Mouse (Mus musculus): ENCODE data around the gene Sell.

Sell gene

DNA sequence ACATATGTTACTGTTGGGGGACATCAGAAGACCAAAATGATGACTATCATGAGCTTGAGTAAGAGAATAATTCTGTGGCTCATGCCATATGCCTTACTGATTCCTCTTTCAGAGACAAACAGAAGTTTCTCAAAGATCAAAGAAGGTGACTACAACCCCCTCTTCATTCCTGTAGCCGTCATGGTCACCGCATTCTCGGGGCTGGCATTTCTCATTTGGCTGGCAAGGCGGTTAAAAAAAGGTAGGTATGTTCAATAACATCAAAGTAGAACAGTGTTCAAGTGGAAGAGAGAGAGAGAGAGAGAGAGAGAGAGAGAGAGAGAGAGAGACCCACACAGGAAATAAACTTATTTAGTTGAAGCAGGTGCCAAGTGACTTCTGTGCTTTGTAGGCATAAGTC lies 10.2 kb downstream of the Sell start:
- in situ Hi-C loops (cut with MboI; ENCODE audit: low pct_unique_long_range_greater_than_20kb in 1 of 2, low sequenced_read_pairs in 2 of 2, unreplicated experiment in 1 of 2): no loop called here

- in situ Hi-C loops (cut with MboI; ENCODE audit: low pct_unique_long_range_greater_than_20kb in 1 of 2, low sequenced_read_pairs in 2 of 2, unreplicated experiment in 1 of 2): no loop called here
Measured at GRCm38 (mm10) chr1:164073091-164073490, 11.3 kb downstream of the Sell start.

DNA sequence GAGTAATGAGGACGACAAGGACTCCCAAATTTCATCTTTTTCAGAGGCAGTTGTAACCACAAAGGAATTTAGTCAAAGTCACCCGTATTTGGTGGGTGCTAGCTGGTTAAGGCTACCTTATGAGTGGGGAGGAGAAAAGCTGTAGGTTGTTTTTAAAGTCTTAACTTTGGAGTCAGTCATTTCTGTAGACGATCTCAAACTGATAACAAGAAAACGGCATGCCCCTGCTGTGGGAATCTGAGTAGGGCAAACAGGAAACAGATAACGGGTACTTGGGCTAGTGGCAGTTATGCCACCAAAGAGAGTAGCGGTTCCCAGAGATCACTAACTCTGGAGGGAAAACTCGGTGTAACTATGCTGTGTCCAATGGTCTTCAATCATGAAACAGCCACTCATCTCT lies 12.0 kb downstream of the Sell start:
- in situ Hi-C loops (cut with MboI; ENCODE audit: low pct_unique_long_range_greater_than_20kb in 1 of 2, low sequenced_read_pairs in 2 of 2, unreplicated experiment in 1 of 2): no loop called here

GRCm38 (mm10) chr1:164074606-164075140 lies 12.9 kb downstream of the Sell start:
- in situ Hi-C loops (cut with MboI; ENCODE audit: low pct_unique_long_range_greater_than_20kb in 1 of 2, low sequenced_read_pairs in 2 of 2, unreplicated experiment in 1 of 2): no loop called here

DNA sequence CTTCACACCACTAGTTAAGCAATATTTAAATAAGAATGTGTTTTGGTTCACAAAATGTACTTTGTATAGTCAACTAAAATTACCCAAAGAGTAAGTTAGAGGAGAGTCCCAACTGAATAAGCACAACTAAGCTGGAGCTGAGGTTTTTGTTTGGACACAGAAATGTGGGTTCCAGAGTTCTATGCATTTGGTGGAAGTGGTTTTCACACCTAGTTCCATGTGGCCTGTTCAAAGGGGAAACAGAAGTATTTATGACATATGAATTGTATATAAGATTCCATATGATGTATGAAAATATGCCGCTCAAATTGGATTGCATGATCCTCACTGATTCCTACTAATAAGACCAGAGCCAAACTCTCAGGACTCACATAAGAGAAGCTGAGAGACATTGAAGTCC lies 13.6 kb downstream of the Sell start:
- in situ Hi-C loops (cut with MboI; ENCODE audit: low pct_unique_long_range_greater_than_20kb in 1 of 2, low sequenced_read_pairs in 2 of 2, unreplicated experiment in 1 of 2): no loop called here

- in situ Hi-C loops (cut with MboI; ENCODE audit: low pct_unique_long_range_greater_than_20kb in 1 of 2, low sequenced_read_pairs in 2 of 2, unreplicated experiment in 1 of 2): no loop called here
Measured at GRCm38 (mm10) chr1:164076441-164076840, 14.7 kb downstream of the Sell start.

GRCm38 (mm10) chr1:164077031-164077430 lies 15.2 kb downstream of the Sell start:
- in situ Hi-C loops (cut with MboI; ENCODE audit: low pct_unique_long_range_greater_than_20kb in 1 of 2, low sequenced_read_pairs in 2 of 2, unreplicated experiment in 1 of 2): no loop called here

GRCm38 (mm10) chr1:164078323-164078741 lies 16.6 kb downstream of the Sell start:
- in situ Hi-C loops (cut with MboI; ENCODE audit: low pct_unique_long_range_greater_than_20kb in 1 of 2, low sequenced_read_pairs in 2 of 2, unreplicated experiment in 1 of 2): no loop called here

DNA sequence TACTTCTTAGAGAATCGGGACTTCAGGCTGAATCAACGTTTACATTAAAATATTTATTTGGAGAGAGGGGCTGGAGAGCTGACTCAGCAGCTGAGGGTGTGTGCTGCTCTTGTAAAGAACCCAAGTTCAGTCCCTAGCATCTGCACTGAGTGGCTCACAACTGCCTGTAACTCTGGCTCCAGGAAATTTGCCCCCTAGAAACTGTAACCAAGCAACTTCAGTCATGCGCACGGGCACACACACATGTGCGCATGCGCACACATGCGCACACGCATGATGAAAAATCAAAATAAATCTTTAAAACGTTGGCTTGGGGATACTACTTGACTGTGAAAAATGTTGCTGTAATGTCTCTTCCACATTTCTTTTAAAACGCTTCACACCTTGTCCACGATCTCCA lies 17.3 kb downstream of the Sell start:
- in situ Hi-C loops (cut with MboI; ENCODE audit: low pct_unique_long_range_greater_than_20kb in 1 of 2, low sequenced_read_pairs in 2 of 2, unreplicated experiment in 1 of 2): no loop called here

GRCm38 (mm10) chr1:164083046-164083445 lies 21.3 kb downstream of the Sell start:
- in situ Hi-C loops (cut with MboI; ENCODE audit: low pct_unique_long_range_greater_than_20kb in 1 of 2, low sequenced_read_pairs in 2 of 2, unreplicated experiment in 1 of 2): no loop called here

DNA sequence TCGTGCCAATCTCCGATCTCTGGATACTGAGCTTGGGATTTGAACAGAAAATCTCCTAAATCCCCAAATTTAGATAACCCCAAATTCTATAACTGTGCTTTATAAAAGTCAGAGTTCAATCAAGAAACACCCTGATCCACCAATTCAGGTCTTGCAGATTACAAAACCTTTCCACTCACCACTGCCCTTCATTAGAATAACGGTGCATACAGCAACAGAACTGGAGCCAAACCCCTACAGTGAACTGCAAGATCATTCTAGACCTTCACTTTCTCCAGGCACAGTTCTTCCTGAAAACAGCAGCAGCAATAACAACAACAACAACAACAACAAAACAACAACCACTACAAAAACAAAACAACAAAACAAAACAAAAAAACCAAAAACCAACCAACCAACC lies 25.0 kb downstream of the Sell start:
- in situ Hi-C loops (cut with MboI; ENCODE audit: low pct_unique_long_range_greater_than_20kb in 1 of 2, low sequenced_read_pairs in 2 of 2, unreplicated experiment in 1 of 2): no loop called here

DNA sequence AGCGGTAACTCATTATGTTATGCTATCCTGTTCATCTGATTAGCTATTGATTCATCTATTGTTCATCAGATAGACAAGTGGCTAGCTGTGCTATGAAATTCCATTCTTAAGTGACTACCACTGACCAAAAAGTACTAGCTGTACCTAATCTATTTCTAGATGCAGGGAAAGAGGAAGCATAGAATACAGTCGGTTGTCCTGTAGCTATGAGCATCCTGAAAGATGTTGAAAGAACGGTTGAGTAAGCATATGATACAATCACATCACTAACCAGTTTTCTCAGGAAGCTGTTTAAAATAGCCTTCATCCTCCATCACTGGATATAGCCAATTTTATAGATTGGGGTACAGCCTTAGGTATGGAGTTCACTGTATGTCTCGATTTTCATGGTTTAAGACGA lies 26.1 kb downstream of the Sell start:
- in situ Hi-C loops (cut with MboI; ENCODE audit: low pct_unique_long_range_greater_than_20kb in 1 of 2, low sequenced_read_pairs in 2 of 2, unreplicated experiment in 1 of 2): no loop called here

- in situ Hi-C loops (cut with MboI; ENCODE audit: low pct_unique_long_range_greater_than_20kb in 1 of 2, low sequenced_read_pairs in 2 of 2, unreplicated experiment in 1 of 2): no loop called here
Measured at GRCm38 (mm10) chr1:164096780-164097179, 35.0 kb downstream of the Sell start.

GRCm38 (mm10) chr1:164097911-164098310 lies 36.1 kb downstream of the Sell start:
- in situ Hi-C loops (cut with MboI; ENCODE audit: low pct_unique_long_range_greater_than_20kb in 1 of 2, low sequenced_read_pairs in 2 of 2, unreplicated experiment in 1 of 2): no loop called here

GRCm38 (mm10) chr1:164098372-164098771 lies 36.6 kb downstream of the Sell start:
- in situ Hi-C loops (cut with MboI; ENCODE audit: low pct_unique_long_range_greater_than_20kb in 1 of 2, low sequenced_read_pairs in 2 of 2, unreplicated experiment in 1 of 2): no loop called here

DNA sequence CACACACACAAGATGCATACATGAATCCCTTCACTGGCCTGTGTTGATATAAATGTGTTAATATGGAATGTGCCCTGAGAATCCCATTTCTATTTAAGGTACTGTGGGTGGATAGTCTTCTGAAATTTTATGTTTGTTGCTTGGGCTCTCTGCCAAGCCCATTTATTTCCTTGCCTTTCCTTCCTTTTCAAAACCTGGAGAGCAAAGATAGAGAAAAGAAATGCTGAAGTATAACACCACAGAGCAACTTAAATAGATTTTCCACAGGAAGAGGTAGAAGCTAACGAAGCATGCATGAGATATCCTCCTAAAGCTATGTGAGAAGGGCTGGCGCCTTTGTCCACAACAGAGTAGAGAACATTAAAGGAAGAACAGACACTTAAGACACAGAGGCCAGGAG lies 48.0 kb downstream of the Sell start:
- in situ Hi-C loops (cut with MboI; ENCODE audit: low pct_unique_long_range_greater_than_20kb in 1 of 2, low sequenced_read_pairs in 2 of 2, unreplicated experiment in 1 of 2): no loop called here

DNA sequence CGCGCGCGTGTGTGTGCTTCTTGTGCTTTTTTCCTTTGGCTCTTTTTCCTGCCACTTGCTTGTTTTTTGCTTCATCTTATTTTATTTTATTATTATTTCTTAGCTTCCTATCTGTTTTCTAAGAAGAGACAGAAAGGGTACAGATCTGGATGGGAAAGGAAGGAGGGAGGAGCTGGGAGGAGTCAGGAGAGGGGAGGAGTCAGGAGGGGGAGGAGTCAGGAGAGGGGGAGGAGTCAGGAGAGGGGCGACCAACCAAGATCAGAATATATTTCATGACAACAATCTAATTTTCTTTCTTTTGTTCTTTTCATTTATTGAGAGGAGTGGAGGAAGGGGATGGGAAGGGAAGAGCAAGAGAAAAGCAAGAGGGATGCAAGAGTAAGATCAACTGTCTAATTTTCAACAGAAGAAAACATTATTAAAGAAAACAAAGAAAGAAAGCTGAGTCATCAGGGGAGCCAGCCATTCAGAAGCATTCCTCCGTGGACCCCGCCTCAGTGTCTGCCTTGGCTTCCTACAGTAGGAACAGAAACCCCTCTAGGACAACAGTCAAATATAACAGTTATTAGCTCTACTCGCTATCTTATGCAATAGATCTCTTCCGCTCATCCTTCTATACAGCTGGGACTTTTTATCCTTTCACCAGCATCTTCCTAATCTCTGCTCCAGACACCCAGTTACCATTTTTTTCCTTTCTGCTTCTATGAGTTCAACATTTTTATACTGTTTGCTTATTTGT lies 49.0 kb downstream of the Sell start:
- in situ Hi-C loops (cut with MboI; ENCODE audit: low pct_unique_long_range_greater_than_20kb in 1 of 2, low sequenced_read_pairs in 2 of 2, unreplicated experiment in 1 of 2): no loop called here

GRCm38 (mm10) chr1:164114280-164114679 lies 52.5 kb downstream of the Sell start:
- in situ Hi-C loops (cut with MboI; ENCODE audit: low pct_unique_long_range_greater_than_20kb in 1 of 2, low sequenced_read_pairs in 2 of 2, unreplicated experiment in 1 of 2): no loop called here

DNA sequence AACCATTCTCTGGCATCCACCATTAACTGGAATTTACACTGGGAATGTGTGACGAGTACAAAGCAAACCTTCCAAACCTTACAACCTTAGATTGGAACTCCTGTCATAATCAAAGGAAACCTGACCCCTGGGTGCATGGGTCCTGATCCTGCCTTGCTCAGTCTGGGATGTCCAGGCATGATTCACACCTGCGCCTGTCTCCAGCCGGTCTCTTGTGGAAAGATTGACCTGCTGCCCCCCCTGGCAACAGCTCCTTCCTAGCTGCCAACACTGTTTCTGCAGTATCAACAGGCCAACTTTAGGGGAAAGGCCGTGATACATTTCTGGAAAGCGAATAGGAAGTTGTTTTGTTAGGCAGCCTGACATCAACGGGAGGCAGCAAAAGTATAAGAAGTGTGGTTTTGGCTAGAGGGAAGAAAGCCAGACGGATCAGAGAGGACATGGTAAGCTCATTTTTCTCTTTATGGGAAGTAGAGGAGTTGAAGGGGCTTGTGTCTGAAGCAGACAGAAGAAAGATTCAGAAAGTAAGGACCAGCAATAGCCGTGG lies 53.2 kb downstream of the Sell start, which contains the start of gene Selp:
TSS of gene Selp (plus strand) at position 318 of the 547 bp plus-strand sequence.
- in situ Hi-C loops (cut with MboI; ENCODE audit: low pct_unique_long_range_greater_than_20kb in 1 of 2, low sequenced_read_pairs in 2 of 2, unreplicated experiment in 1 of 2): no loop called here

DNA sequence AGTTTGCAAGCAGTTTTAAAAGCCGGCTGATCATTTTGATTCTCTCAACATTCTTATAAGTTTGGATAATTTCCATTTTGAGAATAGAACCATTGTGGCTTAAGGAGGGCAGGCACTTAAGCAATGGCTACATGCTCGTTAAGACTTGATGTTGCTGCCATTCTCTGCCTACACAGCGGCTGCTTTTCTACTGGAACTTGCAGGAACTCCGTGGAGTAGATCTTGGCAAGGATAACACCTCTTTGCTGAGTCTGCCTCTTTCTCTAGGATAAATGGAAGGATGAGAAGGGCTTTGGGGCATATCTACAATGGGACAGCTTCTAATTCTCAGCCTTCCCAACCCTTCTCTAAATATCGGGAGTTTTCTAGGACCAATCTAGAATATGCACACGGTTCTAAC lies 53.9 kb downstream of the Sell start:
- in situ Hi-C loops (cut with MboI; ENCODE audit: low pct_unique_long_range_greater_than_20kb in 1 of 2, low sequenced_read_pairs in 2 of 2, unreplicated experiment in 1 of 2): no loop called here
